Mouse (Mus musculus) limb, embryonic 12.5 days (tissue): Measurements from ENCODE around the gene Itih5. TPM values are rescaled to one million over a fixed set of nuclear protein-coding genes. Genes with fewer than 3 reads are reported as not detected.

Experiments
- ATAC-seq: fragments of 200-750 bp; cut with Nextera tagmentation; 2 replicates; pipeline ENCODE4 v1.8.0; 2017; ENCODE audit warnings: low read depth, moderate TSS enrichment; ENCODE audit not compliant: insufficient number of reproducible peaks, insufficient read depth, low FRiP score, low TSS enrichment
- H3K27ac ChIP-seq: fragments of 300-500 bp; sonication (generic); 2 replicates; pipeline ENCODE4 v1.5.1; 2016; ENCODE audit warnings: mild to moderate bottlenecking, moderate library complexity
- H3K27me3 ChIP-seq: fragments of 300-500 bp; sonication (generic); 2 replicates; pipeline ENCODE4 v1.6.1; 2016; ENCODE audit warnings: mild to moderate bottlenecking, moderate library complexity
- H3K36me3 ChIP-seq: fragments of 300-500 bp; sonication (generic); 2 replicates; pipeline ENCODE4 v1.6.1; 2016; ENCODE audit warnings: mild to moderate bottlenecking, moderate library complexity
- H3K4me1 ChIP-seq: fragments of 300-500 bp; sonication (generic); replicated peaks from 2 replicates; pipeline ENCODE4 v1.6.1; 2016
- H3K4me2 ChIP-seq: fragments of 300-500 bp; sonication (generic); 2 replicates; pipeline ENCODE4 v1.6.1; 2016; ENCODE audit warnings: mild to moderate bottlenecking, moderate library complexity
- H3K4me3 ChIP-seq: fragments of 300-500 bp; sonication (generic); replicated peaks from 2 replicates; pipeline ENCODE4 v1.5.1; 2016; ENCODE audit warnings: mild to moderate bottlenecking
- H3K9ac ChIP-seq: fragments of 300-500 bp; sonication (generic); replicated peaks from 2 replicates; pipeline ENCODE4 v1.6.1; 2016; ENCODE audit warnings: mild to moderate bottlenecking, moderate library complexity
- H3K9me3 ChIP-seq: fragments of 300-500 bp; sonication (generic); 2 replicates; pipeline ENCODE4 v1.6.1; 2016; ENCODE audit warnings: mild to moderate bottlenecking, moderate library complexity
- WGBS: fragments of 180-500 bp; shearing (Covaris S2); methylation state at CpG from one replicate; pipeline ENCODE4 v1.1.7; 2016; 5-methylcytosine and 5-hydroxymethylcytosine counted together
- polyA plus RNA-seq: library from polyadenylated mRNA; unstranded; fragments of >200 nt; fragmentation: Nextera tagmentation; extraction: Ambion mirVana; gene quantifications from 2 replicates; pipeline ENCODE4 v1.2.1, GENCODE M21; 2016

Itih5 gene
- polyA plus RNA-seq, 1 experiment from 2014 or later = 2.8 TPM

DNA sequence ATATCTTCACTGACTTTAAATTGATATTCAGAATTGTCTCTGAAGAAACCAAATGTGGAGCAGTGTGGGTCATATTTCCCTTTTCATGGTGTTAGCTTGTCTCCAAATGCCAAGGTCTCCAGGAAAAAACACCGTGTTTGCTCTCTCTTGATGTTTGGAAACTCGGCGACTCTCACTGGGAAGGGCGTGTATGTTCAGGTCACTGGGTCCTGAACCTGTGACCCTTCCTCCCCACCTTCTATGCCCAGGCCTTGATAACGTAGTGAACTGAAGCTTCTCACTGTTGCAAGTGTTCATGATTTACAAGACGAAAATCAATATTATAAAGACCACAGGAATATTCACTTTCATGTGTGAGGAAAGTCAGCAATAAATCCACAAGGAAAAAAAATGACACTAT, 19.4 kb upstream of the Itih5 start:
- Histone ChIP-seq H3K4me3 (no peak overlapping the region), H3K4me1 (no peaks in the 10 kb centered on the region), H3K36me3 (no peaks in the 10 kb centered on the region), H3K9ac (no peak overlapping the region), H3K4me2 (no peak overlapping the region), H3K27me3 (0 out of 2 replicates have a peak, but pooled peaks cover 3% of the 10 kb centered on the region), H3K27ac (no peak overlapping the region), H3K9me3 (no peaks in the 10 kb centered on the region; the same call in 1 of the 2 replicates)
- 67% methylated on average over 6 of the region's 6 CpGs for WGBS
- ATAC-seq = no peak

DNA sequence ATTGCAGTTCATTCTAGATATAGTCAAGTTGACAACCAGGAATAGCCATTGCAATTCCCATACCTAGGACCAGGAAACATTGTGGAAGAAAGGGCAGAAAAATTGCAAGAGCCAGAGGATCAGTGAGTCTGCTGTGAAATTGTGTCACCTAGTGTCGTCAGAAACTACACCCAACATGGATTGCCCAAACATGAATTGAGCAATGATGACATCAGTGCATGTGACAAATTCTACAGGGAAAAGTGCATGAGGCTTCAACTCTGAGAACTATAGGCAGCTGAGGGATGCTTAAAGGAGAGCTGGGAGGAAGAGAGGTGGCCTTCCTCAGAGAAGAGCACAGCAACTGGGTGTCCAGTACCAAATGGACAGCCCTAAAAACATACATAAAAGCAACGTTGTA, 16.1 kb upstream of the Itih5 start:
- WGBS = 86% methylated on average over 2 of the region's 2 CpGs
- Histone ChIP-seq H3K27me3 (peaks cover 17% of the 10 kb centered on the region), H3K9ac (no peak overlapping the region), H3K4me2 (no peak overlapping the region), H3K4me1 (no peaks in the 10 kb centered on the region), H3K4me3 (no peak overlapping the region), H3K27ac (no peak overlapping the region), H3K9me3 (no peaks in the 10 kb centered on the region; the same call in 1 of the 2 replicates), H3K36me3 (no peaks in the 10 kb centered on the region)
- no peak for ATAC-seq

DNA sequence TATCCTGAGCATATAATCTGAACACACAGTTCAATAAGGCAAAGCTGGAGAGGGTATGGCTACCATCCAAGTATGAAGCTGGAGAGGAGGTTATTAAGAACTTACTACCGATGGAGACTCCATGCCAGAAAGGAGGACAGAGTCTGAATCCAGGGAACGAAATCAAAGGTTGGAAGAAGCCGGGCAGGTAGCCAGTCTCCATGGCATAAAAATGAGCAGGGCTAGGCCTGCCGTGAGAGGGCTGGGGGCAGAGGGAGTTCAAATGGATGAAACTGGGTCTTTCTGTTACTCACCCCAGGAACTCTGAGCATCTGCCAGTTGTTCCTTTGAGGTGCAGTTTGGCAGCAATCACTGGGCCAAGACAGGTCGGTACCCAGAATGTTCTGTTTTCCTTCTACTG, 12.9 kb upstream of the Itih5 start:
- no peak overlapping the region for H3K9ac ChIP-seq
- H3K27me3 ChIP-seq = peaks cover 20% of the 10 kb centered on the region
- H3K4me3 ChIP-seq = no peak overlapping the region
- no peak for ATAC-seq
- H3K4me2 ChIP-seq = no peak overlapping the region
- no peaks in the 10 kb centered on the region for H3K36me3 ChIP-seq
- H3K9me3 ChIP-seq = no peaks in the 10 kb centered on the region; the same call in 1 of the 2 replicates
- peaks cover 7% of the 10 kb centered on the region for H3K4me1 ChIP-seq
- no peak overlapping the region for H3K27ac ChIP-seq
- 73% methylated on average over 5 of the region's 5 CpGs for WGBS

DNA sequence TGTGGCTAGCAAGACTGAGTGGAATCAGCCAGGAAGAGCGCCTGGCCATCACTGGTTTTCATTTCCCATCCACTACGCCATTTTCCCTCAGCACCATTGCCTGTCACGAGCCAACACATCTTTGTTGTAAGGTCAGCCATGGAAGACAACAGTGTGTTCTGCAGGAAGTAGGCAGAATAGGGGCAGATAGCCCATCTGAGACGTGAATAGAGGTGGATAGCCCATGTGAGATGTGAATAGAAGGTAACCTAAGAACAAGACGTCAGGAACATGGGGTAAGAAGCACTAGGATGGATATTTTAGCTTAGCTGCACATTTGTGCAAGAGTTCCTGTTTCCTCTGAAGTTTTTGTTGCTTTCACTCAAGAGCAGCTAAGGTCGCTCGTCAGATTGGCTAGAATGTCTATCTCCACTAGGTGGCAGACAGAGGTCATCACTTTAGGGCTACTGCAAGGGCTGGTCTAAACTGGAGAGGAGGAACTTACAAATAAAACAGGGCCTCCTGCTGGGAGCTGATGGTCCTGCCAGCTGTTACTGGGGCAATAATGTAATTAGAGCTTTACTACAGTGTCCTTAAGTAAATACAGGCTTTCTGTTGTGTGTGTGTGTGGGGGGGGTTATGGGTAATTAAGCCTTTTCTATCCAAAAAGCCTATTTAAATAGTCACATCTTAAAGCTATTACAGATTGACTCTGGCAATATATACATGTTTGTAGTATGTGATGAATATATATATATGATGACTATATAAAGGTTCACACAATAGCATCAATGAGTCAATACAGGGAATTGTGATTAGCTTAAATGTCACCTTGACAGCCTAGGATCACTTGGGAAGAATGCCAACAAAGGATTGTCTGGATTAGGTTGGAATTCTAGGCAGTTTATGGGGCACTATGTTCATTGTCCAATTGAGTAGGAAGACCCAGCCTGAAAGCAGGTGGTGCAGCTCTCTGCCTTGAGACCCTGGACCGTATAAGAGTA, 10.6 kb upstream of the Itih5 start:
- H3K9ac ChIP-seq = no peak overlapping the region
- WGBS = 32% methylated on average over 8 of the region's 8 CpGs

DNA sequence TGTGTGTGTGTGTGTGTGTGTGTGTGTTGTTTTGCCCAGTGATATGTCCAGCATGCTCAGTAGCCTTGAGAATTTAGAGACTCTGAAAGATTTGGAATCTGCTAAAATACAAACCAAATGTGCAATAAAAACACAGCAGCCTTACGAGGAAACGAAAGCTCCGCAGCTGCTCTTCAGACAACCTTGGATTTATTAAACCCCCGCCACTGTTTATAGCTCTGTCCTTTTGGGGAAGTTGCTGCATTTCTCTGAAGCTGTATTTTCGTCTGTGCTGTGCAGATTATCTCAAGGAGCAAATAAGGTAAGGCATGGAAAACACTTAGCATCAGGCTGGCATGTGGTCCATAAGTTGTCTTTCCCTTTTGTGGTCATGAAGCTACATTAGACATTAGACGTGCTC, 7.9 kb upstream of the Itih5 start:
- Histone ChIP-seq H3K4me3 (no peak overlapping the region), H3K27me3 (peaks cover 19% of the 10 kb centered on the region), H3K4me2 (peak overlapping the region; percentile 19), H3K27ac (no peak overlapping the region), H3K9ac (no peak overlapping the region), H3K4me1 (peaks cover 16% of the 10 kb centered on the region), H3K36me3 (no peaks in the 10 kb centered on the region), H3K9me3 (no peaks in the 10 kb centered on the region)
- 0 out of 2 replicates have a peak, but pooled peaks have one; percentile 18 for ATAC-seq
- WGBS = 8% methylated on average over 6 of the region's 6 CpGs

More for the DNA sequence above, 10.6 kb upstream of the Itih5 start:
- peaks cover 16% of the 10 kb centered on the region for H3K4me1 ChIP-seq
- no peaks in the 10 kb centered on the region for H3K36me3 ChIP-seq
- H3K27ac ChIP-seq = no peak overlapping the region
- ATAC-seq = peak; percentile 66; the same call in 1 of the 2 replicates
- peaks cover 25% of the 10 kb centered on the region for H3K27me3 ChIP-seq
- H3K4me3 ChIP-seq = no peak overlapping the region
- H3K4me2 ChIP-seq = no peak overlapping the region
- H3K9me3 ChIP-seq = no peaks in the 10 kb centered on the region; the same call in 1 of the 2 replicates

DNA sequence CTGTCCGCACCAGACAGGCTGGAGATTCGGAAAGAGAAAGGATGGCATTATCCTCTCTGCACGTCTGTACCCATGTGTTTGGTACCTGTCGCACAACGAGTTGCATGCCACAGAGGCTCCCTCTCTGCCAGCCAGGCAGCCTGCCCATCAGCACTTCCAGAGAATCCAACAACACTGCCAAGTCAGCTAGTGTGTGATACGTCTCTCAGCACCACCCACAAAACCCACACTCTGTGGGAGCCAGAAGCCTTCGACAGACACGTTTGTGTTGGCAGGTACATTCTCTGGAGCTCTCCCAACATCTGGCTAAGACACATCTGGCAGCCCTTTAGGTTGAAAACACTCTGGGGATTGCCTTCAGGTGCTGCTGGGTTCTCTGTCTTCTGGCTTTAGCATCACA, 6.2 kb upstream of the Itih5 start:
- Histone ChIP-seq H3K4me2 (no peak overlapping the region), H3K9me3 (no peaks in the 10 kb centered on the region), H3K27ac (no peak overlapping the region), H3K27me3 (peaks cover 9% of the 10 kb centered on the region), H3K36me3 (no peaks in the 10 kb centered on the region), H3K4me3 (no peak overlapping the region), H3K9ac (no peak overlapping the region), H3K4me1 (peaks cover 16% of the 10 kb centered on the region)
- 72% methylated on average over 8 of the region's 8 CpGs for WGBS
- ATAC-seq = no peak

DNA sequence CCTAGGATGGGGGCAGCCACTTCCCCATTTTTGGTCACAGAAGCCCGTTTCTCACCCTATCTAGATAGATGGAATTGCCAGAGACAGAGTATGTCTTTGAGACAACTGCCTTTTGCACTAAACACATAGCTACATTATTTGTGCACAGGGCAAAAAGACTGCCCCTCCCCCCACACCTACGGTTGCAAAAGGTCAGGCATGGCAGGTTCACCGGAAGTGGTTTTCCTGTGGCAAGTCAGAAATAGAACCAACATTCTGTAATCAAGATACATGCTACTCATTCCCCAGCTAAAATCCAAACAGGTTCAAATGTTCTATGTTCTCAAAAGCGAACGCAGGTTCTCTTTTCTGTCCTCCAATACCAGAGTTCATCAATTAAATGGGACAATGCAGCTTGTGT, 781 bp upstream of the Itih5 start:
- no peak for ATAC-seq
- 80% methylated on average over 5 of the region's 5 CpGs for WGBS
- Histone ChIP-seq H3K27me3 (0 out of 2 replicates have a peak, but pooled peaks cover 4% of the 10 kb centered on the region), H3K4me2 (no peak overlapping the region), H3K36me3 (no peaks in the 10 kb centered on the region), H3K27ac (no peak overlapping the region), H3K9ac (no peak overlapping the region), H3K4me3 (no peak overlapping the region), H3K9me3 (no peaks in the 10 kb centered on the region), H3K4me1 (peaks cover 14% of the 10 kb centered on the region)

DNA sequence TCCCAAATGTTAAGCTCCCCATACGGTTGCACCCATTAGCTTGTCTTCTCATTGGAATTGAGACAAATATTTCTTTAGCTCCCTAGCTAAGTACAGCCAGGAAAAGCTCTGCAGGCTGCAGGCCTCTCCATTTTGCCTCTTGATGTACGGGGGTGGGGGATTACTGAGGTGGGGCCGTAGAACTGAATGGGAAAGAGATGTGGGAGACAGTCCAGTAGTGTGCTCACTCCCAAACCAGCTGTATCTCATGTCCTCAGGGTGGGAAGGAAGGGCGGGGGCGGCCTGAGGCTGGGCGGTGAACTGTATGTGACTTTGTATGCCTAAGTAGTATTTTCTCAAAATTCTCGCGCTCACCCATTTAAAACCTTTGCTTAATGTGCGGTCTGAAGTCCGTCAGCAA, 3.8 kb downstream of the Itih5 start:
- Histone ChIP-seq H3K36me3 (no peaks in the 10 kb centered on the region), H3K9me3 (no peaks in the 10 kb centered on the region), H3K4me1 (peaks cover 14% of the 10 kb centered on the region), H3K4me2 (no peak overlapping the region), H3K9ac (no peak overlapping the region), H3K27ac (no peak overlapping the region), H3K27me3 (peaks cover 4% of the 10 kb centered on the region; the same call in 1 of the 2 replicates), H3K4me3 (no peak overlapping the region)
- no peak for ATAC-seq
- WGBS = 77% methylated on average over 10 of the region's 10 CpGs

- H3K27ac ChIP-seq = no peak overlapping the region
- 89% methylated on average over 4 of the region's 4 CpGs for whole genome bisulfite sequencing
- no peak for ATAC-seq
Observed at GRCm38 (mm10) chr2:10162011-10162410, 8.6 kb downstream of the Itih5 start.

DNA sequence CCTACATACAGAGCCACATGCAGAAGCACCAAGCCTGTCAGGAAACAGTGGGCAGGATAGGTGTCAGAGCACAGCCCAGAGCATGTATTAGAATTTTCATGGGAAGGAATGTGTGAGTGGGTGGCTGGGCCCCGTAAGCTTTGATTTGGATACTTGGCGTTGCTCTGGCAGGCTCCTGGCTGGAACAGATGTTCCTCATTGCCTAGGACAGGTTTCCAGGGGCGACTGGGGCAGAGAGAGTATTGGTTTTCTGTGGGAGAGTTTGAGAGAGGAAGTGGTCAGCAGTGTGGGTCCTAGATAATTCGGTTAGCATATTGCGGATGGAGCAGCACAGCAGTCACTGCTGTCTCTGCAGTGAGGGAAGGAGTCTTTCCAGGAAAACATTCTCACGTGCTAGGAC, 13.3 kb downstream of the Itih5 start:
- Histone ChIP-seq H3K9ac (no peak overlapping the region), H3K27me3 (no peaks in the 10 kb centered on the region), H3K27ac (no peak overlapping the region), H3K36me3 (no peaks in the 10 kb centered on the region), H3K9me3 (no peaks in the 10 kb centered on the region), H3K4me1 (peaks cover 12% of the 10 kb centered on the region), H3K4me3 (no peak overlapping the region), H3K4me2 (no peak overlapping the region)
- WGBS = 11% methylated on average over 6 of the region's 6 CpGs
- ATAC-seq = peak; percentile 59; the same call in 1 of the 2 replicates

More at GRCm38 (mm10) chr2:10162011-10162410, 8.6 kb downstream of the Itih5 start:
- no peaks in the 10 kb centered on the region for H3K9me3 ChIP-seq
- H3K36me3 ChIP-seq = no peaks in the 10 kb centered on the region
- H3K27me3 ChIP-seq = no peaks in the 10 kb centered on the region; the same call in 1 of the 2 replicates
- peaks cover 6% of the 10 kb centered on the region for H3K4me1 ChIP-seq
- no peak overlapping the region for H3K9ac ChIP-seq
- H3K4me2 ChIP-seq = no peak overlapping the region
- no peak overlapping the region for H3K4me3 ChIP-seq

- no peaks in the 10 kb centered on the region for H3K36me3 ChIP-seq
- H3K4me3 ChIP-seq = no peak overlapping the region
- H3K9me3 ChIP-seq = no peaks in the 10 kb centered on the region
- no peak for ATAC-seq
- H3K4me2 ChIP-seq = no peak overlapping the region
- H3K4me1 ChIP-seq = peaks cover 12% of the 10 kb centered on the region
- no peak overlapping the region for H3K27ac ChIP-seq
- WGBS = 86% methylated on average over 11 of the region's 11 CpGs
- H3K27me3 ChIP-seq = no peaks in the 10 kb centered on the region
- H3K9ac ChIP-seq = no peak overlapping the region
Observed at GRCm38 (mm10) chr2:10167283-10167682, 13.9 kb downstream of the Itih5 start.
